Comparison of ENCODE assay signal across 8 mouse cellular contexts in genomic region chr7:67444523-67444942, GRCm38 (mm10).
DNase-seq lines count a peak whose midpoint lies in the region; ATAC-seq and TF ChIP-seq lines count a peak whose summit lies in the region.

No protein-coding gene starts in this region.

- no peaks in the 10 kb centered on the region for H3K36me3 ChIP-seq in kidney, embryonic 14.5 days (ENCODE audit: control insufficient read depth, insufficient read depth, low read length)
- no peaks in the 10 kb centered on the region for H3K36me3 ChIP-seq in hindbrain, embryonic 11.5 days (ENCODE audit: control insufficient read depth, insufficient read depth, low read length)
- no peaks in the 10 kb centered on the region for H3K36me3 ChIP-seq in myocyte (ENCODE audit: control insufficient read depth, insufficient read depth)

- H3K4me1 ChIP-seq in kidney, embryonic 14.5 days (ENCODE audit: control insufficient read depth, insufficient read depth, low read length): peaks cover 33% of the 10 kb centered on the region
- peaks cover 19% of the 10 kb centered on the region for H3K4me1 ChIP-seq in brown adipose tissue, adult 24 weeks (ENCODE audit: control insufficient read depth, insufficient read depth, insufficient read length, low read length)
- H3K4me1 ChIP-seq in hindbrain, embryonic 11.5 days (replicated peaks; ENCODE audit: control insufficient read depth, insufficient read depth, low read length): peaks cover 10% of the 10 kb centered on the region

- no peak overlapping the region for H3ac ChIP-seq in myocyte (ENCODE audit: control insufficient read depth, insufficient read length)

- H3K4me3 ChIP-seq in kidney, embryonic 14.5 days (ENCODE audit: low read length): no peak overlapping the region
- H3K4me3 ChIP-seq in brown adipose tissue, adult 24 weeks (ENCODE audit: insufficient read depth, low read depth, low read length): no peak overlapping the region
- no peak overlapping the region for H3K4me3 ChIP-seq in hindbrain, embryonic 11.5 days (ENCODE audit: low read depth, low read length)
- H3K4me3 ChIP-seq in myocyte: no peak overlapping the region

- peak; percentile 55 for ATAC-seq in kidney, embryonic 14.5 days (ENCODE audit: low FRiP score, low TSS enrichment)
- ATAC-seq in hindbrain, embryonic 11.5 days (ENCODE audit: low FRiP score): peak; percentile 68
- ATAC-seq in erythroblast, adult 5-6 weeks (replicated peaks; ENCODE audit: low FRiP score, poor library complexity, severe bottlenecking): no peak

- H3K27me3 ChIP-seq in kidney, embryonic 14.5 days (ENCODE audit: control insufficient read depth, insufficient read depth, low read length): no peaks in the 10 kb centered on the region
- H3K27me3 ChIP-seq in hindbrain, embryonic 11.5 days (ENCODE audit: control insufficient read depth, insufficient read depth, low read length): no peaks in the 10 kb centered on the region
- H3K27me3 ChIP-seq in myocyte (ENCODE audit: control insufficient read depth, insufficient read depth, insufficient read length): no peaks in the 10 kb centered on the region

- no peak overlapping the region for H3K4me2 ChIP-seq in kidney, embryonic 14.5 days (replicated peaks; ENCODE audit: low read depth, low read length)
- H3K4me2 ChIP-seq in hindbrain, embryonic 11.5 days (replicated peaks; ENCODE audit: low read depth, low read length): no peak overlapping the region
- peak overlapping the region; percentile 63 for H3K4me2 ChIP-seq in myocyte (ENCODE audit: low read depth)

- 42% methylated on average over 3 of the region's 3 CpGs for WGBS in kidney, embryonic 14.5 days
- WGBS in hindbrain, embryonic 11.5 days: 59% methylated on average over 3 of the region's 3 CpGs

- H3K79me2 ChIP-seq in myocyte (ENCODE audit: control insufficient read depth, insufficient read depth): no peaks in the 10 kb centered on the region

- no peaks in the 10 kb centered on the region for H3K9me3 ChIP-seq in kidney, embryonic 14.5 days (ENCODE audit: control insufficient read depth, low read length)
- H3K9me3 ChIP-seq in hindbrain, embryonic 11.5 days (ENCODE audit: control insufficient read depth, low read length): no peaks in the 10 kb centered on the region

- no peak overlapping the region for H3K9ac ChIP-seq in kidney, embryonic 14.5 days (ENCODE audit: low read depth, low read length)
- no peak overlapping the region for H3K9ac ChIP-seq in hindbrain, embryonic 11.5 days (ENCODE audit: low read depth, low read length)

- DNase-seq in kidney, postnatal 4 days: no peak
- DNase-seq in hindbrain, embryonic 11.5 days (ENCODE audit: low spot score): peak; percentile 52
- no peak for DNase-seq in testis, postnatal 10 days (ENCODE audit: low spot score)
- DNase-seq in left cerebral cortex, adult 18-20 months (ENCODE audit: low spot score in 2 of 2): no peak

- no peak overlapping the region for H3K27ac ChIP-seq in kidney, embryonic 14.5 days (ENCODE audit: low read depth, low read length)
- H3K27ac ChIP-seq in brown adipose tissue, adult 24 weeks (replicated peaks; ENCODE audit: low read depth, low read length): peak overlapping the region; percentile 37; the same call in 1 of the 2 replicates
- no peak overlapping the region for H3K27ac ChIP-seq in hindbrain, embryonic 11.5 days (ENCODE audit: low read depth, low read length)

- TF ChIP-seq POLR2A in myocyte (IDR thresholded peaks at IDR 0.05; ENCODE audit: insufficient read length, low read depth): no peak

TF ChIP-seq in myocyte, 11 proteins besides CTCF, POLR2A, EP300 and RAD21:
- TF ChIP-seq MYOD1 (IDR thresholded peaks at IDR 0.05; ENCODE audit: control insufficient read depth in 1 of 3, insufficient read length in 2 of 3, low read depth in 2 of 3) (peak; percentile 66 to 93 (median 92)), MAX (IDR thresholded peaks at IDR 0.05; ENCODE audit: low read depth) (no peak), CEBPB (IDR thresholded peaks at IDR 0.05; ENCODE audit: insufficient read depth, poor library complexity, severe bottlenecking) (0 out of 2 replicates have a peak, but pooled peaks have one; percentile 3), REST (IDR thresholded peaks at IDR 0.05; ENCODE audit: insufficient read depth, insufficient read length) (no peak), USF1 (IDR thresholded peaks at IDR 0.05; ENCODE audit: low read depth) (no peak), SRF (IDR thresholded peaks at IDR 0.05; ENCODE audit: control insufficient read depth, insufficient read length, low read depth) (no peak), TCF12 (IDR thresholded peaks at IDR 0.05; ENCODE audit: insufficient read depth, poor library complexity, severe bottlenecking) (peak; percentile 98), TCF3 (IDR thresholded peaks at IDR 0.05; ENCODE audit: insufficient read length, low read depth) (peak; percentile 91), MYOG (IDR thresholded peaks at IDR 0.05; ENCODE audit: control insufficient read depth in 1 of 3, insufficient read depth in 1 of 3, insufficient read length in 2 of 3, low read depth in 2 of 3) (peak; percentile 96 to 98 (median 97)), E2F4 (IDR thresholded peaks at IDR 0.05; ENCODE audit: insufficient read depth) (no peak), POLR2AphosphoS2 (IDR thresholded peaks at IDR 0.05; ENCODE audit: insufficient read length, low read depth) (no peak)
TF ChIP-seq in myocyte: peak in this region for 5.
